Mouse (Mus musculus): ENCODE results near the gene Cacna1d. TPM values are rescaled to one million over a fixed set of nuclear protein-coding genes. Genes with fewer than 3 reads are reported as not detected.

Cacna1d gene
- 2.3 and 2.4 TPM in 2 replicates for polyA plus RNA-seq (2015; fragmentation: Nextera tagmentation; extraction: Ambion mirVana)

DNA sequence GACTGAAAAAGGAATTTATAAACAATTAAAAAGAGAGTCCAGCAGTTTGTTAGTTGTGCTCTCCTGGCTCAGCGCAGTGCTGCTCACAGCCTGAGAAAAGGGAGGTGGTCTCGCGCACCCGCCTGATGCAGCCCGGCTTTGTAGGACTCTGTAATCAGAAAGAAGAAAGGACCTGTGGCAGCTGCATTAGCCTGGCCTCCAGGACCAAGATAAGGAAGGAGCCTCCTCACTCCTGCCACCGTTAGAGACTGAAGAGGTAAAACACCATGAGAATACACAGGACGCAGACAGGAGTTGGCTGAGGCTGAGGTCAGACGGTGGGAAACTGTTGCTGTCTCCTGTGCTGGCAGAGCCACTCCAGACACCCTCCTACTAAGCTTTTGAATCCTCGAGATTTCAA, at the start of gene Cacna1d:
TSS of gene Cacna1d (minus strand) at position 114 of the 400 bp plus-strand sequence.
- H3K9me3 ChIP-seq: no peaks in the 10 kb centered on the region
- ATAC-seq (ENCODE audit: insufficient number of reproducible peaks, low FRiP score, low TSS enrichment, low read depth): no peak
- H3K27ac ChIP-seq: no peak within 1 kb of the TSS
- peaks cover 53% of the 10 kb centered on the region for H3K36me3 ChIP-seq
- 87% methylated on average over 9 of the region's 9 CpGs for WGBS
- no peaks in the 10 kb centered on the region for H3K4me1 ChIP-seq
- H3K4me2 ChIP-seq: no peak within 1 kb of the TSS
- no peak within 1 kb of the TSS for H3K4me3 ChIP-seq
- H3K27me3 ChIP-seq: no peaks in the 10 kb centered on the region
- H3K9ac ChIP-seq: no peak within 1 kb of the TSS

DNA sequence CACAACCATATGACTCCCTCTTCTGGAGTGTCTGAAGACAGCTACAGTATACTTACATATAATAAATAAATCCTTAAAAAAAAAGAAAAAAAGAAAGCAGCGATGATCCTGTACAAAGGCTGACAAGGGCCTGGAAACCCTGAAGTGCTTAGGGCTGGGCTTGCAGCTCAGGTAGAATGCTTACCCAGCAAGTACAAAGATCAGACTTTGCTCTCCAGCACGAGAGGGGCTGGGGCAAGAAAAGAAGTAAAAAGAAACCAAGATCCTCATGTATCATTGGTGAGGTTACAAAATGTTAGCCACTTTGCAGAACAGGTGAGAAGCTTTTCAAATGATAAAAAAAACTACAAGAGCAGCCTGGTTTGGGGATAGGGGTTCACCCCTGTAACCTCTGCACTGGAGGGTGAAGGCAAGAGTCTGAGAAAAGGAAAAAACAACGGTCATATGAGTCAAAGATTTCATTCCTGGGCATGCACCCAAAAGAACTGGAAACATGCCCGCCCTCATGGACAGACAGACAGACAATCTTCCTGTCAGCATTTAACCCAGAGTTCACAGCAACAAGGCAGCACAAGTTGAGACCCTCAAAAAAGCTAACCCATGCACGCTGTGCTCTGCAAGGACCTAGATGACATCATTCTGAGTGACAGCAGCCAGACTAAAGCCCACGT, 42.7 kb upstream of the Cacna1d start:
- Histone ChIP-seq H3K36me3 (no peaks in the 10 kb centered on the region), H3K27ac (no peak overlapping the region), H3K27me3 (no peaks in the 10 kb centered on the region), H3K4me1 (0 out of 2 replicates have a peak, but pooled peaks cover 6% of the 10 kb centered on the region), H3K4me3 (no peak overlapping the region), H3K9ac (no peak overlapping the region), H3K4me2 (no peak overlapping the region), H3K9me3 (no peaks in the 10 kb centered on the region)
- 81% methylated on average over 6 of the region's 6 CpGs for WGBS
- no peak for ATAC-seq (ENCODE audit: insufficient number of reproducible peaks, low FRiP score, low TSS enrichment, low read depth)

DNA sequence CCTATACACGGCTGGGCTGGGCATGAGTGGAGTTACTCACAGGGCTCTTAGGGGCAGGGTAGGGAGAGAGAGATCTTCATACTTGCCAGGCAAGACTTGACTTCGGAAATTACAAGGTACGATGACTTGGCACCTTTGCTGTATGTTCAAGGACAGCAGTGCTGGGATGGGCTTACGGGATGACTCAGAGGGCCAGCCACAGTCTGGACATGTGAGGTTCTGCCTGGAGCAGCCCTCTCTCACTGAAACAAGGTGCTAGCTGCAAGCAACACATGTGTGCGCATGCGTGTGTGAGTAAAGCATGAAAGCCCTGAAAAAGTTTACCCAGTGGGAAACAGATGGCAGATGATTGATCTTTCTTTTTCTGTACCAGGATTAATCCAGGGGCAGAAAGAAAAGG, 40.6 kb upstream of the Cacna1d start:
- Histone ChIP-seq H3K4me2 (no peak overlapping the region), H3K36me3 (peaks cover 12% of the 10 kb centered on the region), H3K9ac (no peak overlapping the region), H3K27ac (no peak overlapping the region), H3K4me1 (0 out of 2 replicates have a peak, but pooled peaks cover 6% of the 10 kb centered on the region), H3K4me3 (no peak overlapping the region), H3K27me3 (no peaks in the 10 kb centered on the region), H3K9me3 (no peaks in the 10 kb centered on the region)
- WGBS: 87% methylated on average over 6 of the region's 6 CpGs
- ATAC-seq (ENCODE audit: insufficient number of reproducible peaks, low FRiP score, low TSS enrichment, low read depth): no peak

DNA sequence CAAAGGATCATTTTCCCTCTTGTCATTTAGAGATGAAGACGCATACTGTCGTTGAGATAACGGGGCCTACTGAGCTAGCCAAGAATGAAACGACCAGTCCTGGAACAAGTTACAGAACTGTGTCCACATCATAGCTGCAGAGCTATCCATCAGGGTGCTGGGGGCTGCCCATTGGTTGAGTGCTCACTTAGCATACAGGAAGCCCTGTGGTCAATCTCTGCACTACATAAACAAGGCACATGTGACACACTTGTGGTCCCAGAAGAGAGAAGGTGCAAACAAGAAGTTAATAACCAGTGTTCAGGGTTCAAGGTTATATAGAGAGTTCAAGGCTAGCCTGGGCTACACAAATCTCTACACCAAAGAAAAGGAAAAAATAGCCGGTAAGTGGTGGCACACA, 40.2 kb upstream of the Cacna1d start:
- Histone ChIP-seq H3K9me3 (no peaks in the 10 kb centered on the region), H3K9ac (no peak overlapping the region), H3K4me1 (0 out of 2 replicates have a peak, but pooled peaks cover 6% of the 10 kb centered on the region), H3K27ac (no peak overlapping the region), H3K36me3 (peaks cover 15% of the 10 kb centered on the region), H3K4me3 (no peak overlapping the region), H3K27me3 (no peaks in the 10 kb centered on the region), H3K4me2 (no peak overlapping the region)
- no peak for ATAC-seq (ENCODE audit: insufficient number of reproducible peaks, low FRiP score, low TSS enrichment, low read depth)
- WGBS: 85% methylated on average over 5 of the region's 5 CpGs

DNA sequence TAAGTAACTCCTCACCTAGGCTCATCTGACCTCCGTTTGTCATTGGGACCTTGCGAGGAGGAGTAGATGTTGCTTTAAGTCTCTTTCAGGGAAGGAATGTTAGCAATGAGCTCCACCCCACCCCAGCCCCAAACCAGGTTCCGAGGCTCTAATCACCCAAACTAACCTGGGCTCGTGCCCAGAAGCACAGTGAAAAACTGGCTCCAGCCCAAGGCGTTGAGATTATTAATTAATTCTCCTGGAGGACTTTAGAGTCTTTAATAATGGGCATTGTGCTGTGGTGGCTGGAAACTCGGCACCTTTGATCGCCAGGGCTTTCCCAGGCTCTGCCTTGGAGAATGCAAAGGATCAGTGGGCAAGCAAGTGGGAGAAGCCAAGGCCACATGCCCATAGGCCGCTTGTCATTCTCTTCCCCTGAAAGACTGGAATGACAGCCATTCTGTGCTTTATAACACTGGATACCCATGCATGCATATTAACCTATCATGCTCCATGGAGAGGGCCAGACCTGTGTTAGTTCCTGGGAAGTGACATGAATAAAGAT, 39.5 kb upstream of the Cacna1d start:
- ATAC-seq (ENCODE audit: insufficient number of reproducible peaks, low FRiP score, low TSS enrichment, low read depth): no peak
- Histone ChIP-seq H3K9me3 (no peaks in the 10 kb centered on the region), H3K27ac (no peak overlapping the region), H3K9ac (no peak overlapping the region), H3K36me3 (peaks cover 22% of the 10 kb centered on the region), H3K4me1 (0 out of 2 replicates have a peak, but pooled peaks cover 6% of the 10 kb centered on the region), H3K4me3 (no peak overlapping the region), H3K4me2 (no peak overlapping the region), H3K27me3 (no peaks in the 10 kb centered on the region)
- 60% methylated on average over 8 of the region's 8 CpGs for WGBS

DNA sequence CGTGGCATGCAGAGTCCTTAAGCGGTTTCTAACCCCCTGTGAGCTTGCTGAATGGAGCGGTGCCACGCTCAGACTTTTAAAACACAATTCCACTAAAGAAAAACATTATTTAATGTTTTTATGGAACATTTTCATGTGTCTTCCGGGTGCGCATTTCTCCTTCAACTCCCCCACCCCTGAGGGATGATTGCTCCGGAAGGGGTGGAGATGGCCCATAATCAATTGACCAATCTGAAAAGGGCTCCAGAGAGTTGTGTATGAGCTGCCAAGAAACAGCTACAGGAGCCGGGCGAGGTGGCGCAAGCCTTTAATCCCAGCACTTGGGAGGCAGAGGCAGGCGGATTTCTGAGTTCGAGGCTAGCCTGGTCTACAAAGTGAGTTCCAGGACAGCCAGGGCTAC, 38.2 kb upstream of the Cacna1d start:
- Histone ChIP-seq H3K27ac (no peak overlapping the region), H3K9ac (no peak overlapping the region), H3K4me1 (0 out of 2 replicates have a peak, but pooled peaks cover 6% of the 10 kb centered on the region), H3K4me2 (no peak overlapping the region), H3K4me3 (no peak overlapping the region), H3K27me3 (no peaks in the 10 kb centered on the region), H3K36me3 (peaks cover 35% of the 10 kb centered on the region), H3K9me3 (no peaks in the 10 kb centered on the region)
- 92% methylated on average over 12 of the region's 12 CpGs for WGBS
- no peak for ATAC-seq (ENCODE audit: insufficient number of reproducible peaks, low FRiP score, low TSS enrichment, low read depth)

DNA sequence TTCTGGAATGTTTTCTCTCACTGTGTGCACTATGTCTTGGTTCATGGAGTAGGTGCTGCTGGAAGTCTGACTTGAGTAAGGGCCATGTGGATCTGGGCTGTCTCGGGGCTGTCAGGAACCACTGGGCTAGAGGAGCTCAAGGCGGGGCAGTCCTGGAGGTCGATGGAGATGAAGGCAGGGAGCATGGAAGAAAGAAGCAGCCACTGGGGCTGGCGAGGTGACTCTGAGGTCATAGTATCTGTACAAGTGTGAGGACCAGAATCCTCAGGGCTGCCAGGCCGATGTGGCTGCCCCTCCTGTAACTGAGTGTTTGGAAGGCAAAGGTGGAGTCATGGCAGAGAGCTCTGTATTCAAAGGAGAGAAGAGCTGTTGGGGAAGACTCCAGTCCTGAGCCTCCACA, 37.7 kb upstream of the Cacna1d start:
- 80% methylated on average over 5 of the region's 5 CpGs for WGBS
- H3K9me3 ChIP-seq: no peaks in the 10 kb centered on the region
- peaks cover 39% of the 10 kb centered on the region for H3K36me3 ChIP-seq

DNA sequence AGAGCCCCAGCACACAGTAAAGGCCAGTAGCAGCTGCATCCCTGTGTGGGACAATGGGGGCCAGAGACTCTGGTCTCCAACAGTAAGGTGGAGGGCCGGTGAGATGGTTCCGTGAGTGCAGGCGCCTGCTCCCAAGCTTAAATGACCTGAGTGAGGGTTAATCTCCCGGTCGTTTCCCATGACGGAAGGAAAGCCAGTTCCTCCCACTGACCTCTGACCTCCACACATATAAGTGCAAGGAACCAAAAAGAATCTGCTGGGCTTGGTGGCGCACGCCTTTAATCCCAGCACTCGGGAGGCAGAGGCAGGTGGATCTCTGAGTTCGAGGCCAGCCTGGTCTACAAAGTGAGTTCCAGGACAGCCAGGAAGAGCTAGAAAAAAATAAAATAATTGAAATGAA, 37.1 kb upstream of the Cacna1d start:
- Histone ChIP-seq H3K4me3 (no peak overlapping the region), H3K36me3 (peaks cover 45% of the 10 kb centered on the region), H3K9me3 (no peaks in the 10 kb centered on the region), H3K27me3 (no peaks in the 10 kb centered on the region), H3K4me1 (0 out of 2 replicates have a peak, but pooled peaks cover 6% of the 10 kb centered on the region), H3K27ac (no peak overlapping the region), H3K4me2 (no peak overlapping the region), H3K9ac (no peak overlapping the region)
- ATAC-seq (ENCODE audit: insufficient number of reproducible peaks, low FRiP score, low TSS enrichment, low read depth): no peak
- WGBS: 92% methylated on average over 10 of the region's 10 CpGs

More for the DNA sequence above, 37.7 kb upstream of the Cacna1d start:
- Histone ChIP-seq H3K4me3 (no peak overlapping the region), H3K9ac (no peak overlapping the region), H3K4me1 (0 out of 2 replicates have a peak, but pooled peaks cover 6% of the 10 kb centered on the region), H3K27ac (no peak overlapping the region), H3K27me3 (no peaks in the 10 kb centered on the region), H3K4me2 (no peak overlapping the region)
- no peak for ATAC-seq (ENCODE audit: insufficient number of reproducible peaks, low FRiP score, low TSS enrichment, low read depth)

DNA sequence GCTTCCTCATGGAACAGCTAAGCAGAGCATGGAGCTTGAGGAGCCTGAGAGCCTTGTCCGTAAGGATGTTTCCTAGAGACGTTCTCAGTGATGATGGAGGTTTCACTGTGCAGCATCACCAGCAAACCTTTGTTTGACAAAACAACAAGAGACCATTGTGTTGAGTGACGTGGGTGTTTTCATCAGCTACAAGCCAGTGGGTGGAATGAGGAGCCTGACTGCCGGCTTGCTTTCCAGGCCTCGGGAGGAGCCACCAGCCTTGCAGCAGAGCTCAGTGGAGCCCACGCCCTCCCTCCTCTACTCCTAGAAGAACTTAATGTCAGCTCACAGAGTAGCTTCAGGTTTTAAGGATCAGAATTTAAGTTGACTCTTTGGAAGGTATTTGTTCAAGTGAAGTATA, 32.1 kb upstream of the Cacna1d start:
- no peak overlapping the region for H3K9ac ChIP-seq
- peaks cover 93% of the 10 kb centered on the region for H3K36me3 ChIP-seq
- 86% methylated on average over 6 of the region's 6 CpGs for WGBS

DNA sequence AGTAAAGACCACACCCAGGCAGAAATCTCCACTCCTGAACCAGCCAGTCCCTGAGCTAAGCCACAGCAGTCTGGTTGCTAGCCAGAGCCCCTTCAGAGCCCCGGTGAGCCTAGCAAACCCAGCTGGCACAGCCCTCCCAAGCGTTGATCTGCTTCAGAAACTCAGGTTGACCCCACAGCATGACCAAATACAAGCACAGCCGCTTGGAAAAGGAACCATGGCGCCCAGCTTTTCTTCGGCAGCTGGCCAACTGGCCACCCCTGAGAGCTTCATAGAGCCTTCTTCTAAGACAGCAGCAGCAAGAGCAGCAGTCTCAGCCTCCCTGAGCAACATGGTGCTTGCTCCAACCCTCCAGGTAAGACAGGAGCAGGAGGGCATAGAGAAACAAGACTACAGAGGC, 28.1 kb upstream of the Cacna1d start:
- Histone ChIP-seq H3K36me3 (peaks cover 74% of the 10 kb centered on the region), H3K4me2 (no peak overlapping the region), H3K4me1 (no peaks in the 10 kb centered on the region), H3K9ac (no peak overlapping the region), H3K27me3 (no peaks in the 10 kb centered on the region), H3K4me3 (no peak overlapping the region), H3K27ac (no peak overlapping the region), H3K9me3 (no peaks in the 10 kb centered on the region)
- 90% methylated on average over 5 of the region's 5 CpGs for WGBS
- ATAC-seq (ENCODE audit: insufficient number of reproducible peaks, low FRiP score, low TSS enrichment, low read depth): no peak

More for the DNA sequence above, 32.1 kb upstream of the Cacna1d start:
- Histone ChIP-seq H3K4me1 (no peaks in the 10 kb centered on the region), H3K27me3 (no peaks in the 10 kb centered on the region), H3K27ac (no peak overlapping the region), H3K4me2 (no peak overlapping the region), H3K4me3 (no peak overlapping the region), H3K9me3 (no peaks in the 10 kb centered on the region)
- no peak for ATAC-seq (ENCODE audit: insufficient number of reproducible peaks, low FRiP score, low TSS enrichment, low read depth)

DNA sequence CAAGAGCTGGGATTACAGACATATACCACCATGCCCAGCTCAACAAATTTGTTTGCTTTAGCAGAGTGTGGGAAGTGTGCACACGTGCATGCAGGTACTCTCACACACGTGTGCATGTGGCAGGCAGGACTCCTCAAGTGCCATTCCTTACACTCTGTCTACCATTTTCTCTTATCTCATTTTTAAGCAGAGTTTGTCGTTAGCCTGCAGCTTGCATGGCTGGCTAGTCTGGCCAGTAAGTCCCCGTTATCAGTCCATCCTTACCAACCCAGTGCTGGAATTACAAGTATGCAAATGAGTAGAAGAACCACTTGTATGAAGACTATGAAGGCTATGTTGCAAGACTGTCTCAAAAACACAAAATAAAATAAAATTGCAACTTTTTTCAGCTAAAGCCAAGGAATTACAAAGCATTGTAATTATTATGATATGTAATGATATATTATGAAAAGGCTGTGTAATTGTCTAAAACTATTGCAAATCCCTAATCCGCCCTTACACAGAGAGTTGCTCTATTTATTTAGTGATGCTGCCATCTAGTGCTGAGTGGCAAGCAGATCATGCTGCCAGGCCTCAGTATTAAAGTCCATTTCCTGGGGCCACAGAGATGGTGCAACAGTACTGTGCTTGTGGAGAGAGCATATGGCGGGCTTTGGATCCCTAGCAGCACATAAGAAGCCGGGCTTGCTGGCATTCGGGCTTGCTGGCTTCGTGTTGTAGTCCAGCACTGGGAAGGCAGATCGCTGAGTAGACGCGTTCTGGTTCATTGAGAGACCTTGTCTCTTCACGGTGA, 24.9 kb upstream of the Cacna1d start:
- Histone ChIP-seq H3K27me3 (no peaks in the 10 kb centered on the region), H3K9ac (no peak overlapping the region), H3K27ac (no peak overlapping the region), H3K4me3 (no peak overlapping the region), H3K36me3 (peaks cover 70% of the 10 kb centered on the region), H3K4me1 (no peaks in the 10 kb centered on the region), H3K4me2 (no peak overlapping the region), H3K9me3 (no peaks in the 10 kb centered on the region)
- no peak for ATAC-seq (ENCODE audit: insufficient number of reproducible peaks, low FRiP score, low TSS enrichment, low read depth)
- 87% methylated on average over 13 of the region's 13 CpGs for WGBS

DNA sequence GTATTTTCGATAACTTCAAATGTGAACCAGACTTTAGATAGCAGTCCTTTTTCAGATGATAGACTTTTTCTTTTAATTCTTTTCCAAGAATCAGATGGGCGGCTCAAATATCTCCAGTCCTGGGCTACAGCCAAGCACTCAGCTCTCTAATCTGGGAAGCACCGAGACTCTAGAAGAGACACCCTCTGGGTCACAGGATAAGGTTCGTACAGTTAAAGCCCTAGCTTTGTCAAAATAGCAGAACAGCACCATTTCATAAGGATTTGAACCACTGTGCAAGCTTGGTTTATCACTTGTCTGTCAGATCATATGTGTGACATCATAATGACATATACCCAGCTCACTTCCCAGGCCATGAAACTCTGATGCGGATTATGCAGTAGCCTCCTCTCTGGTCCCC, 21.6 kb upstream of the Cacna1d start:
- no peak overlapping the region for H3K27ac ChIP-seq
- no peak overlapping the region for H3K9ac ChIP-seq
- no peaks in the 10 kb centered on the region for H3K9me3 ChIP-seq
- peaks cover 53% of the 10 kb centered on the region for H3K36me3 ChIP-seq
- no peak overlapping the region for H3K4me3 ChIP-seq
- no peaks in the 10 kb centered on the region for H3K27me3 ChIP-seq
- ATAC-seq (ENCODE audit: insufficient number of reproducible peaks, low FRiP score, low TSS enrichment, low read depth): no peak
- no peak overlapping the region for H3K4me2 ChIP-seq
- no peaks in the 10 kb centered on the region for H3K4me1 ChIP-seq
- 87% methylated on average over 5 of the region's 5 CpGs for WGBS
